Mouse (Mus musculus): ENCODE measurements around the gene Cfdp1. TPM values are rescaled to one million over a fixed set of nuclear protein-coding genes. Genes with fewer than 3 reads are reported as not detected.

Cfdp1 gene
- polyA plus RNA-seq, 1 experiment from 2014 or later, result 205 TPM

DNA sequence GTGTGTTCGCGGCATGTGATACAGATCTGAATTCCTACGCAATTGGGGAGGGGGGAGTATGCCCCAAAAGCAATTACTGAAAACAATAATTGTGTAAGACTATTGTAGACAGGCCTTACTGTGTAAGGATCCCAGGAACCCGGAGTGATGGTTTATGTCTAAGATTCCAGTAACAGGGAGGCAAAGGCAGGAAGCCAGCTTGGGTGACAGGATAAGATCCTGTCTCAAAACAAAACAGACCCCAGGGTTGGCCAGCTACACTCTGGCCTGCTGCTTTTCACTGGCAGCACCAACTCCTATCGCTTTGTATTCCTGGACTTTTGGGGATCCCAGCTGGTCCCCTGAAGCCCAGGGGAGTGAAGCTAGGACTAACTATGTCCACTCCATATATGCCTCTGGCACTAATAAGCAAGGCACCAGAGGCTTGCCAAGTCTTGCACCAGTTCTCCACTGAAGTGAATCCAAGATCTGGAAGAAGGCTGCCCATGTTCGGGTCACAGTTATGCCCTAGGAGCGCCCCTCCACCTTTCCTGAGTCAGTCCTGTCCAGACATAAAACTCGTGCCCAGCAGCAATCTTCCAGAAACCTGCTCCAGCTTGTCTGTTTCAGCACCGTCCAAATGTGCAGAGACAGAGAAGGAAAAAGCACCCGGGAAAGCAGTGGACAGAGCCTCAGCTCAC is 121.5 kb downstream of the Cfdp1 start:
- peaks cover 68% of the 10 kb centered on the region for H3K4me1 ChIP-seq (ENCODE audit: control insufficient read depth, insufficient read depth, low read length)

DNA sequence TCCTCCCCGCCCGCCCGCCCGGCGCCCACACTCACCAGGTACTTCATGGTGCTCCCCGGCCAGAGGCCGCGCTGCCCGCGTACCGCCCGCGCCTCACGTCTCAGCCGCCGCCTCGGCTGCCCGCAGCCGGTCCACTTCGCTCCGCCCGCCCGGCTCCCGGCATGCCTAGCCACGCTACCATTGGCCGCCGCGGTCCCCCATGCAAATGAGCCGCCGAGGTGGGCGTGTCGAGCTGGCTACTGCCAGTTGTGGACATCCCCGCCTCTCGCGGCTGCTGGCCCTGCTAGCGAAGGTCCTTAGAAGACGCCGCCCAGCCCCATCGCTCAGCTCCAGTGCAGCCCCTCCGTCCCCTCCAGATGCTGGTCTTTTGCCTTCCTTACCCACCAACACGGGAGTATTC is 122.1 kb downstream of the Cfdp1 start:
- 0% methylated on average over 27 of the region's 41 CpGs for WGBS
- H3K36me3 ChIP-seq (ENCODE audit: control insufficient read depth, insufficient read depth, low read length), result no peaks in the 10 kb centered on the region
- ATAC-seq (ENCODE audit: insufficient read depth, low FRiP score, low TSS enrichment) (peak; percentile 93), DNase-seq (ENCODE audit: low spot score) (peak; percentile 98)
- peak overlapping the region; percentile 91 for H3K4me2 ChIP-seq (ENCODE audit: low read depth)
- peak overlapping the region; percentile 60; the same call in 1 of the 2 replicates for H3K27ac ChIP-seq (ENCODE audit: low read depth, low read length)
- peak overlapping the region; percentile 78 for H3K4me3 ChIP-seq (ENCODE audit: low read depth, low read length)
- peaks cover 68% of the 10 kb centered on the region for H3K4me1 ChIP-seq (ENCODE audit: control insufficient read depth, insufficient read depth, low read length)
- no peaks in the 10 kb centered on the region for H3K9me3 ChIP-seq (ENCODE audit: control insufficient read depth, low read length)
- no peaks in the 10 kb centered on the region for H3K27me3 ChIP-seq (ENCODE audit: control insufficient read depth, insufficient read depth, low read length)
- peak overlapping the region; percentile 85 for H3K9ac ChIP-seq (ENCODE audit: low read length)

More for the DNA sequence above, 121.5 kb downstream of the Cfdp1 start:
- H3K9me3 ChIP-seq (ENCODE audit: control insufficient read depth, low read length), result no peaks in the 10 kb centered on the region
- peak overlapping the region; percentile 91 for H3K4me2 ChIP-seq (ENCODE audit: low read depth)
- no peak; the same call in 1 of the 2 replicates for ATAC-seq (ENCODE audit: insufficient read depth, low FRiP score, low TSS enrichment)
- no peak for DNase-seq (ENCODE audit: low spot score)
- WGBS, result 39% methylated on average over 10 of the region's 10 CpGs
- no peaks in the 10 kb centered on the region for H3K36me3 ChIP-seq (ENCODE audit: control insufficient read depth, insufficient read depth, low read length)
- peak overlapping the region; percentile 78 for H3K4me3 ChIP-seq (ENCODE audit: low read depth, low read length)
- no peaks in the 10 kb centered on the region for H3K27me3 ChIP-seq (ENCODE audit: control insufficient read depth, insufficient read depth, low read length)
- peak overlapping the region; percentile 30; the same call in 1 of the 2 replicates for H3K9ac ChIP-seq (ENCODE audit: low read length)
- H3K27ac ChIP-seq (ENCODE audit: low read depth, low read length), result peak overlapping the region; percentile 51; the same call in 1 of the 2 replicates

DNA sequence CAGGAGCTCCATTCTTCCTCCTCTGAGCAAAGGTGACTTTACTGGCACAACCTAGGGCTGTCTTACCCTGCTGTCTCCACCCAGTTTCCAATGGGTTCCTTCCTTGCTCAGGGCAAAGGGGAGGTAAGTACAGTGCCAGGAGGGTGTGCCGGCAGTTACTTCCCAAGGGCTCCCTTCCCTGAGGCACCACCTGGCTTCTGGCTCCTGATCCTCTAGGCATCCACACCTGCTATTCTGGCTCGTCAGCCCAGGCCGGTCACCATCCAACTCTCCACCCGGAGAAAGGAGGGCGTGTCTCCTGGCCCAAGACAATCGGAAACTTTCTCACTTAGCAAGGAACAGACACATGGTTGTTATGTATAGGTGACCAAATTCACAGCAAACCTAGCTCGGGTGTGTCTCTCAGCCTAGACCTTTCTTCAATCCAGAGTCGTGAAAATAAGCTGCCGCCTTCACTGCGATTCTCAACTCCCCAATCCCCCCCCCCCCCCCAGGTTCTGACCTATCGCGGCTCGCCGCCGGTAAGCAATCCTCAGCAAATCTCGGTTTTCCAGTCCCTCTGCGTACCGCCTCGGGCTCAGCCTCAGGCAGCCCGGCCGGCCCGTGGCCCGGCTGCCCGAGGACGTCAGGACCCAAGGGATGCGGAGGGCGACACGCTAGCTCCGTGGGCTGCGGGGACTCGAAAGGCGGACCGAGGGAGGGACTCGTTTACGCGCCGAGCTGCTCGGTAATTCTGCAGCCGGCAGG is 122.7 kb downstream of the Cfdp1 start:
- Histone ChIP-seq H3K4me1 (ENCODE audit: control insufficient read depth, insufficient read depth, low read length) (peaks cover 66% of the 10 kb centered on the region), H3K9ac (ENCODE audit: low read length) (peak overlapping the region; percentile 85), H3K4me3 (ENCODE audit: low read depth, low read length) (peak overlapping the region; percentile 78), H3K27ac (ENCODE audit: low read depth, low read length) (peak overlapping the region; percentile 60; the same call in 1 of the 2 replicates), H3K4me2 (ENCODE audit: low read depth) (peak overlapping the region; percentile 91), H3K9me3 (ENCODE audit: control insufficient read depth, low read length) (no peaks in the 10 kb centered on the region), H3K36me3 (ENCODE audit: control insufficient read depth, insufficient read depth, low read length) (no peaks in the 10 kb centered on the region), H3K27me3 (ENCODE audit: control insufficient read depth, insufficient read depth, low read length) (no peaks in the 10 kb centered on the region)
- DNase-seq (ENCODE audit: low spot score) (no peak), ATAC-seq (ENCODE audit: insufficient read depth, low FRiP score, low TSS enrichment) (peak; percentile 40)
- under 1% methylated on average over 39 of the region's 39 CpGs for WGBS

DNA sequence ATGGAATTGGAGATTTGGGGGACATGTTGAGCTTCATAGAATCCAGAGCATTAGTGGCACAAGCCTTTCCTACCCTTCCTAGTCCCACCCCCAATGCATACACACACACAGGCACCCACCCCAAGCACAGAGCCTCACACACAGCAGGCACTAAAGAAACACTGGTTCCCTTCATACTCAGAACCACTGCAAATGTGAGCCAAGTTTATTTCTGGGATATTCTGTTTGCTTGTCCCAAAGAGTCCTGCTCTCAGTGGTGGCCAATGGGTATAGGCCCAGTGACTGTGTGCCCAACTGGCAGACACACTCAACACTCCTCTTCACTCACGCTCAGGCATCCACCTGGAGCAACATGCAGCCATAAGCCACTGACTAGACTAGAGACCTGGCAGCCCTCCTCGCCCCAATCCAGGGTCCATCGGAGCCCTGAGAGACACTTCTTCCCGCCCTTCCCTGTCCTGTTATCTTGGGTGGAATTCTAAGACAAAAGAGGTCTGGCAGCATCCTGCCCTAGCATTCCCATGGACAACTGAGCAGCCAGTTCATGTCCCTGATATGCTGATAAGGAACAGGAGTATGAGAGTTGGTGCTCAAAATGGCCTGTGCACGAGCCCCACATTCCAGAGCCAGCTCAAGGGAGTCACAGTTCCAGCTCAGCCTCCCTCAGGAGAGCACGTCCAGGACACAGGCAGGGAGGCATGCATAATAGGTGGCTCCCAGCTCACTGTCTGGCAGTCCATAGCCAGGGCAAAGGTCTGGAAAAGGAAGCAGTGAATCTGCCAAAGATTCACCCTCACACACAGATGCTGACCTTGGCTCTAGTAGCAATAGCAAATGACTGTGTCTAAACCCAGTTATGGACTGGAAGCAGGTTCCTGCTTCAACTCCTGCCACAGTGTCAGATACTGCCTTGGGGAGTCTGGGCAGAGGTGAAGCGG is 124.6 kb downstream of the Cfdp1 start:
- Histone ChIP-seq H3K27ac (ENCODE audit: low read depth, low read length) (no peak overlapping the region), H3K36me3 (ENCODE audit: control insufficient read depth, insufficient read depth, low read length) (no peaks in the 10 kb centered on the region), H3K9me3 (ENCODE audit: control insufficient read depth, low read length) (no peaks in the 10 kb centered on the region), H3K27me3 (ENCODE audit: control insufficient read depth, insufficient read depth, low read length) (no peaks in the 10 kb centered on the region), H3K4me2 (ENCODE audit: low read depth) (no peak overlapping the region), H3K4me3 (ENCODE audit: low read depth, low read length) (no peak overlapping the region), H3K9ac (ENCODE audit: low read length) (no peak overlapping the region), H3K4me1 (ENCODE audit: control insufficient read depth, insufficient read depth, low read length) (peaks cover 48% of the 10 kb centered on the region)
- WGBS, result 66% methylated on average over 7 of the region's 7 CpGs
- no peak for ATAC-seq (ENCODE audit: insufficient read depth, low FRiP score, low TSS enrichment)
- DNase-seq (ENCODE audit: low spot score), result no peak

DNA sequence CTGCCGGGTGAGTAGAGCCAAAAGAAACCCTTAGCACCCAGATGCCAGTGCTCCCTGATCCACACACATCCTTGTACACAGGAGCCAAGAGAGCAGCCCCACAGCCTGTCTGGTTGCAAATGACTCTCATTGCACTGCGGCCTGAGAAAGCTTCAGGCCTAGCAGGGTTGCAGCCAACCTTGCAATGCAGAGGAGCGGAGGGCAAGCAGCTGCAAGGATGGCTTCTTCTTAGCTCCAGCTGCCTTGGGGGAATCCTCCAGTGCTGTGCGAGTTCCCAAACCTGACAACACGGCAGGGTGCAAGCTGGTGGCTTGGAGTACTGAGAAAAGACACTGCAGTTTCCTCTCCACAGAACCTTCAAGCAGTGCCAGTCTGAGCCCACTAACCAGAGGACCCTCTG is 125.6 kb downstream of the Cfdp1 start:
- Histone ChIP-seq H3K9ac (ENCODE audit: low read length) (no peak overlapping the region), H3K4me3 (ENCODE audit: low read depth, low read length) (no peak overlapping the region), H3K36me3 (ENCODE audit: control insufficient read depth, insufficient read depth, low read length) (no peaks in the 10 kb centered on the region), H3K9me3 (ENCODE audit: control insufficient read depth, low read length) (no peaks in the 10 kb centered on the region), H3K27ac (ENCODE audit: low read depth, low read length) (no peak overlapping the region), H3K4me2 (ENCODE audit: low read depth) (no peak overlapping the region), H3K27me3 (ENCODE audit: control insufficient read depth, insufficient read depth, low read length) (no peaks in the 10 kb centered on the region), H3K4me1 (ENCODE audit: control insufficient read depth, insufficient read depth, low read length) (peaks cover 40% of the 10 kb centered on the region)
- WGBS, result 74% methylated on average over 5 of the region's 5 CpGs
- DNase-seq (ENCODE audit: low spot score) (no peak), ATAC-seq (ENCODE audit: insufficient read depth, low FRiP score, low TSS enrichment) (no peak)

DNA sequence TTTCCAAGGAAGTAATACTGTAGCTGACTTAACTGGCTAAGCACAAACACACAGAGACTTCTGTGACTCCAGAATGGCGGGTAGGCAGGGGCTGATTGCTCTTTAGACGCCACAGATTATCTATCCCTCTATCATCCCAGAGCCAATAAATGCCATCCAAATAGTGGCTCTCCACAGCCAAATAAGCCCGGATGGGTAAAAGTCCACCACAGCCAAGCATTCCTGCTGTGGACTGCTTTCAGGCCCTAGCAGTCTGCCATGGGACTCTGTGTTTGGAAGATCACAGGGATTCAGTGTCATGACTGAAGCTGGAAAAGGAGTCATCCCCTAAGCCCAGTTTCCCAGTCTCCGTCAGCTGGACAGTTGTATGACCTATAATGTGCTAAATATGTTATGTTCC is 126.5 kb downstream of the Cfdp1 start:
- DNase-seq (ENCODE audit: low spot score) (no peak), ATAC-seq (ENCODE audit: insufficient read depth, low FRiP score, low TSS enrichment) (no peak)
- Histone ChIP-seq H3K4me3 (ENCODE audit: low read depth, low read length) (no peak overlapping the region), H3K4me1 (ENCODE audit: control insufficient read depth, insufficient read depth, low read length) (peaks cover 30% of the 10 kb centered on the region), H3K36me3 (ENCODE audit: control insufficient read depth, insufficient read depth, low read length) (no peaks in the 10 kb centered on the region), H3K27me3 (ENCODE audit: control insufficient read depth, insufficient read depth, low read length) (no peaks in the 10 kb centered on the region), H3K27ac (ENCODE audit: low read depth, low read length) (no peak overlapping the region), H3K9ac (ENCODE audit: low read length) (no peak overlapping the region), H3K4me2 (ENCODE audit: low read depth) (no peak overlapping the region), H3K9me3 (ENCODE audit: control insufficient read depth, low read length) (no peaks in the 10 kb centered on the region)
- 67% methylated on average over 4 of the region's 4 CpGs for WGBS

DNA sequence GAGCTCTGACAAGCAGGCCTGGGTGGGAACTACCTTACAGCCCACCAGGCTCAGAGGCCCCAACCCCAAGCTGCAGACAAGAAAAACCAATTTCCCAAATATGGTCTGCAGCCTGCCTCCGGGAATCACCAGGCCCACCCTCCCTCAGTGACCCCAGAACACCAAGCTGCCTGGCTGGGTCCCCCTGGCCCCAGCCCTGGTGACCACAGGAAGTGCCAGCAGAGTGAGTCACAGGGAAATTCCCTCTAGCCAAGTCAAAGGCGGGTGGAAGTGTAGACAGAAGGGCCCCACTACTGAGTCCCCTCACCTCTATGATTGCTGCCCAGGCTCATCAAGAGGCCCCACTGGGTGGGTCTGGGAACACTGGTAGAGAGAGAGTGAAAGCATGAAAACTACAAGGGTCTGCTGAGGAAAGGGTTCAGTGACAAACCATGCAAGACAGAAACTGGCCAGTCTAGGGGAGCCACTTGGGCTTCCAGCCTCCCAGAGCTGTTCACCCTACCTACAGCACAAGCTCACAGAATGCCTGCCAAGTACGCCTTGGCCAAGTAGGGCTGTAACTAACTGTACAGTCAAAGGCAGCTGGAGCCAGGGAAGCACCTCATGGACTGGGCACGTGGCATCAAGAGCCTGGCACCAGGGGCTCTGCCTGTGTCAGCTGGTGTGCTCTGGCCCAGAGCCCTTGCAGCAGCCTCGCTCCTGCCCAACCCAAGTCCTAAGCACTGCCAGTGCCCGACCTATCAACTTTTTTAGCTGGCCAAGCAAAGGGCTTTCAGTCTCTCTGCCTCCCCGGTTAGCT is 127.8 kb downstream of the Cfdp1 start:
- peaks cover 25% of the 10 kb centered on the region for H3K4me1 ChIP-seq (ENCODE audit: control insufficient read depth, insufficient read depth, low read length)
- no peak for DNase-seq (ENCODE audit: low spot score)
- 72% methylated on average over 7 of the region's 7 CpGs for WGBS
- no peak overlapping the region for H3K4me3 ChIP-seq (ENCODE audit: low read depth, low read length)
- no peak for ATAC-seq (ENCODE audit: insufficient read depth, low FRiP score, low TSS enrichment)
- no peak overlapping the region for H3K9ac ChIP-seq (ENCODE audit: low read length)
- H3K4me2 ChIP-seq (ENCODE audit: low read depth), result no peak overlapping the region
- no peaks in the 10 kb centered on the region for H3K36me3 ChIP-seq (ENCODE audit: control insufficient read depth, insufficient read depth, low read length)
- H3K27ac ChIP-seq (ENCODE audit: low read depth, low read length), result no peak overlapping the region
- H3K9me3 ChIP-seq (ENCODE audit: control insufficient read depth, low read length), result no peaks in the 10 kb centered on the region
- H3K27me3 ChIP-seq (ENCODE audit: control insufficient read depth, insufficient read depth, low read length), result no peaks in the 10 kb centered on the region

DNA sequence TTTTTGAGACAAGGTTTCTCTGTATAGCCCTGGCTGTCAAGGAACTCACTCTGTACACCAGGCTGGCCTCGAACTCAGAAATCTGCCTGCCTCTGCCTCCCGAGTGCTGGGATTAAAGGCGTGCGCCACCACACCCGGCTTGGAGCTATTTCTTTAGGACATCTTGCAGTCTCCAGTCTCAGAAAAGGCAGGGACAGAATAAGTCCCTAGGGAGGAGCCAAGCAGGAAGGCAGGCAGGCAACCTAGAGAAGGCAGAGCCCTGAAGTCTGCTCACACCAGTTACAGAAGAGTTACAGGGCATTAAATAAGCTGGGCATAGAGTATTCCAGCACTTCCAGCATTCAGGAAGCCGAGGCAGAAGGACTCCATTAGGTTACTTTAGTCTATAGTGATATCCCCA is 128.8 kb downstream of the Cfdp1 start:
- 88% methylated on average over 6 of the region's 6 CpGs for WGBS
- DNase-seq (ENCODE audit: low spot score) (no peak), ATAC-seq (ENCODE audit: insufficient read depth, low FRiP score, low TSS enrichment) (no peak)
- H3K9ac ChIP-seq (ENCODE audit: low read length), result no peak overlapping the region
- H3K36me3 ChIP-seq (ENCODE audit: control insufficient read depth, insufficient read depth, low read length), result 0 out of 2 replicates have a peak, but pooled peaks cover 4% of the 10 kb centered on the region
- no peaks in the 10 kb centered on the region for H3K27me3 ChIP-seq (ENCODE audit: control insufficient read depth, insufficient read depth, low read length)
- peaks cover 16% of the 10 kb centered on the region; the same call in 1 of the 2 replicates for H3K4me1 ChIP-seq (ENCODE audit: control insufficient read depth, insufficient read depth, low read length)
- H3K4me3 ChIP-seq (ENCODE audit: low read depth, low read length), result no peak overlapping the region
- H3K27ac ChIP-seq (ENCODE audit: low read depth, low read length), result no peak overlapping the region
- H3K4me2 ChIP-seq (ENCODE audit: low read depth), result no peak overlapping the region
- H3K9me3 ChIP-seq (ENCODE audit: control insufficient read depth, low read length), result no peaks in the 10 kb centered on the region
